Mouse (Mus musculus) MEL (cell line): ENCODE results near the gene Il17ra. TPM values are rescaled to one million over a fixed set of nuclear protein-coding genes. Genes with fewer than 3 reads are reported as not detected.

Source experiments
- DNase-seq: peaks from one replicate; pipeline ENCODE4 v3.0.0; 2011; ENCODE audit warnings: low read depth, low spot score
- H3K27ac ChIP-seq: 2 replicates; pipeline ENCODE4 v1.5.1; 2012; ENCODE audit warnings: low read depth, mild to moderate bottlenecking, control low read depth, low read length, moderate library complexity; ENCODE audit not compliant: control insufficient read depth
- H3K27me3 ChIP-seq, 2 experiments: fragments of 150-350 bp in 1 of 2; sonication (generic) in 1 of 2; 2 replicates each; pipeline ENCODE4 v1.6.1; 2012; ENCODE audit warnings: low read length in 2 of 2, mild to moderate bottlenecking in 2 of 2, improper control_type of control experiment in 1 of 2, moderate library complexity in 1 of 2; ENCODE audit not compliant: insufficient read depth in 2 of 2, control insufficient read depth in 1 of 2
- H3K36me3 ChIP-seq, 2 experiments: 2 replicates each; pipeline ENCODE4 v1.6.1; 2012 to 2014; ENCODE audit warnings: low read length in 2 of 2, improper control_type of control experiment in 1 of 2, inconsistent platforms in 1 of 2, mild to moderate bottlenecking in 1 of 2; ENCODE audit not compliant: insufficient read depth in 2 of 2, control insufficient read depth in 1 of 2
- H3K4me1 ChIP-seq, 2 experiments: fragments of 150-350 bp in 1 of 2; sonication (generic) in 1 of 2; 2 replicates each; pipeline ENCODE4 v1.6.1; 2012; ENCODE audit warnings: low read length in 2 of 2, improper control_type of control experiment in 1 of 2, mild to moderate bottlenecking in 1 of 2; ENCODE audit not compliant: insufficient read depth in 2 of 2, control insufficient read depth in 1 of 2
- H3K4me3 ChIP-seq, 2 experiments: fragments of 150-350 bp in 1 of 2; sonication (generic) in 1 of 2; 2 replicates each; pipeline ENCODE4 v1.5.1; 2012; ENCODE audit warnings: low read depth in 2 of 2, low read length in 2 of 2, mild to moderate bottlenecking in 2 of 2, moderate library complexity in 2 of 2, control low read depth in 1 of 2, improper control_type of control experiment in 1 of 2; ENCODE audit not compliant: control insufficient read depth in 1 of 2, insufficient read depth in 1 of 2
- H3K79me2 ChIP-seq: 2 replicates; pipeline ENCODE4 v1.6.1; 2012; ENCODE audit warnings: mild to moderate bottlenecking, low read length, moderate library complexity; ENCODE audit not compliant: control insufficient read depth, poor library complexity, insufficient read depth
- H3K9ac ChIP-seq: 2 replicates; pipeline ENCODE4 v1.6.1; 2012; ENCODE audit warnings: low read depth, mild to moderate bottlenecking, control low read depth, low read length, moderate library complexity; ENCODE audit not compliant: control insufficient read depth, poor library complexity, severe bottlenecking
- H3K9me3 ChIP-seq: fragments of 150-350 bp; sonication (generic); replicated peaks from 2 replicates; pipeline ENCODE4 v1.6.1; 2012; ENCODE audit warnings: mild to moderate bottlenecking, low read length, improper control_type of control experiment, moderate library complexity; ENCODE audit not compliant: insufficient read depth
- CHD1 ChIP-seq: IDR thresholded peaks from 2 replicates; pipeline ENCODE4 v1.6.1; 2012; ENCODE audit warnings: low read depth, mild to moderate bottlenecking, inconsistent platforms, low read length, improper control_type of control experiment
- ELF1 ChIP-seq: IDR thresholded peaks from 2 replicates; pipeline ENCODE4 v1.6.1; 2014; ENCODE audit warnings: low read depth, mild to moderate bottlenecking, inconsistent platforms, low read length, improper control_type of control experiment, moderate library complexity
- EP300 ChIP-seq, 2 experiments: IDR thresholded peaks; 2 replicates each; pipeline ENCODE4 v1.6.1; 2011; ENCODE audit warnings: improper control_type of control experiment in 2 of 2, low read length in 2 of 2, low read depth in 1 of 2, mild to moderate bottlenecking in 1 of 2
- ETS1 ChIP-seq: IDR thresholded peaks from 2 replicates; pipeline ENCODE4 v1.6.1; 2012; ENCODE audit warnings: low read depth, mild to moderate bottlenecking, inconsistent platforms, low read length, improper control_type of control experiment, moderate library complexity
- HCFC1 ChIP-seq: IDR thresholded peaks from 2 replicates; pipeline ENCODE4 v1.6.1; 2012; ENCODE audit warnings: low read depth, mild to moderate bottlenecking, inconsistent platforms, low read length, improper control_type of control experiment, moderate library complexity
- KAT2A ChIP-seq: conservative IDR thresholded peaks from 2 replicates; pipeline ENCODE4 v1.6.1; 2012; ENCODE audit warnings: low read depth, low read length, improper control_type of control experiment, inconsistent platforms
- MAFK ChIP-seq: IDR thresholded peaks from 2 replicates; pipeline ENCODE4 v1.6.1; 2011; ENCODE audit warnings: low read depth, mild to moderate bottlenecking, low read length, improper control_type of control experiment, borderline replicate concordance
- MAX ChIP-seq: IDR thresholded peaks from 2 replicates; pipeline ENCODE4 v1.6.1; 2011; ENCODE audit warnings: low read length, improper control_type of control experiment
- MAZ ChIP-seq: IDR thresholded peaks from 2 replicates; pipeline ENCODE4 v1.6.1; 2012; ENCODE audit warnings: low read depth, mild to moderate bottlenecking, inconsistent platforms, low read length, improper control_type of control experiment
- MXI1 ChIP-seq: IDR thresholded peaks from 2 replicates; pipeline ENCODE4 v1.6.1; 2011; ENCODE audit warnings: mild to moderate bottlenecking, low read depth, low read length, improper control_type of control experiment
- NELFE ChIP-seq: IDR thresholded peaks from 2 replicates; pipeline ENCODE4 v1.6.1; 2011; ENCODE audit warnings: low read depth, low read length, improper control_type of control experiment
- NRF1 ChIP-seq: IDR thresholded peaks from 2 replicates; pipeline ENCODE4 v1.6.1; 2014; ENCODE audit warnings: low read depth, mild to moderate bottlenecking, inconsistent platforms, low read length, improper control_type of control experiment, moderate library complexity; ENCODE audit not compliant: poor library complexity, insufficient read depth, severe bottlenecking
- POLR2A ChIP-seq, 2 experiments: IDR thresholded peaks; 2 replicates each; pipeline ENCODE4 v1.6.1; 2011 to 2012; ENCODE audit warnings: low read length in 2 of 2, mild to moderate bottlenecking in 2 of 2, control low read depth in 1 of 2, improper control_type of control experiment in 1 of 2, low read depth in 1 of 2, moderate library complexity in 1 of 2; ENCODE audit not compliant: control insufficient read depth in 1 of 2, insufficient read depth in 1 of 2, poor library complexity in 1 of 2
- POLR2AphosphoS2 ChIP-seq: IDR thresholded peaks from 2 replicates; pipeline ENCODE4 v1.6.1; 2011; ENCODE audit warnings: low read length, improper control_type of control experiment
- RAD21 ChIP-seq: IDR thresholded peaks from 2 replicates; pipeline ENCODE4 v1.6.1; 2011; ENCODE audit warnings: mild to moderate bottlenecking, low read depth, low read length, improper control_type of control experiment
- RCOR1 ChIP-seq: IDR thresholded peaks from 2 replicates; pipeline ENCODE4 v1.6.1; 2012; ENCODE audit warnings: low read depth, mild to moderate bottlenecking, inconsistent platforms, low read length, improper control_type of control experiment
- SIN3A ChIP-seq: IDR thresholded peaks from 2 replicates; pipeline ENCODE4 v1.6.1; 2012; ENCODE audit warnings: low read length, improper control_type of control experiment, inconsistent platforms
- SMC3 ChIP-seq: IDR thresholded peaks from 2 replicates; pipeline ENCODE4 v1.6.1; 2011; ENCODE audit warnings: low read depth, low read length, improper control_type of control experiment
- TBP ChIP-seq: IDR thresholded peaks from 2 replicates; pipeline ENCODE4 v1.8.0; 2011; ENCODE audit warnings: low read depth, low read length, improper control_type of control experiment
- TCF12 ChIP-seq: IDR thresholded peaks from 2 replicates; pipeline ENCODE4 v1.6.1; 2014; ENCODE audit warnings: low read depth, mild to moderate bottlenecking, inconsistent platforms, low read length, improper control_type of control experiment, moderate library complexity
- USF1 ChIP-seq: IDR thresholded peaks from 2 replicates; pipeline ENCODE4 v1.6.1; 2014; ENCODE audit warnings: low read depth, mild to moderate bottlenecking, inconsistent platforms, low read length, improper control_type of control experiment, moderate library complexity
- USF2 ChIP-seq, 2 experiments: IDR thresholded peaks; 2 replicates each; pipeline ENCODE4 v1.6.1; 2011 to 2012; ENCODE audit warnings: improper control_type of control experiment in 2 of 2, low read length in 2 of 2, borderline replicate concordance in 1 of 2, inconsistent platforms in 1 of 2, low read depth in 1 of 2, mild to moderate bottlenecking in 1 of 2; ENCODE audit not compliant: insufficient read depth in 1 of 2
- ZMIZ1 ChIP-seq: IDR thresholded peaks from 2 replicates; pipeline ENCODE4 v1.6.1; 2012; ENCODE audit warnings: low read depth, mild to moderate bottlenecking, inconsistent platforms, low read length, improper control_type of control experiment, moderate library complexity
- ZNF384 ChIP-seq: IDR thresholded peaks from 2 replicates; pipeline ENCODE4 v1.6.1; 2012; ENCODE audit warnings: low read depth, mild to moderate bottlenecking, inconsistent platforms, low read length, improper control_type of control experiment
- polyA plus RNA-seq, 2 experiments: library from polyadenylated mRNA; stranded (reverse) in 1 of 2; unstranded in 1 of 2; fragments of >175 nt in 1 of 2; fragments of >200 nt in 1 of 2; gene quantifications; 2 replicates each; pipeline versions ENCODE4 v1.2.1 to v1.2.4; 2012; ENCODE audit warnings: low replicate concordance in 2 of 2, low read depth in 1 of 2; ENCODE audit not compliant: insufficient read length in 2 of 2, insufficient read depth in 1 of 2, missing spikeins in 1 of 2
- total RNA-seq: library from RNA; depleted of rRNA; stranded (reverse); fragments of 300-350 nt; gene quantifications from 2 replicates; pipeline ENCODE4 v1.2.3, GENCODE M21; 2012

The Il17ra gene
- total and polyA plus RNA-seq, 3 experiments, result 18.0 to 43.3 TPM; not detected in 1

DNA sequence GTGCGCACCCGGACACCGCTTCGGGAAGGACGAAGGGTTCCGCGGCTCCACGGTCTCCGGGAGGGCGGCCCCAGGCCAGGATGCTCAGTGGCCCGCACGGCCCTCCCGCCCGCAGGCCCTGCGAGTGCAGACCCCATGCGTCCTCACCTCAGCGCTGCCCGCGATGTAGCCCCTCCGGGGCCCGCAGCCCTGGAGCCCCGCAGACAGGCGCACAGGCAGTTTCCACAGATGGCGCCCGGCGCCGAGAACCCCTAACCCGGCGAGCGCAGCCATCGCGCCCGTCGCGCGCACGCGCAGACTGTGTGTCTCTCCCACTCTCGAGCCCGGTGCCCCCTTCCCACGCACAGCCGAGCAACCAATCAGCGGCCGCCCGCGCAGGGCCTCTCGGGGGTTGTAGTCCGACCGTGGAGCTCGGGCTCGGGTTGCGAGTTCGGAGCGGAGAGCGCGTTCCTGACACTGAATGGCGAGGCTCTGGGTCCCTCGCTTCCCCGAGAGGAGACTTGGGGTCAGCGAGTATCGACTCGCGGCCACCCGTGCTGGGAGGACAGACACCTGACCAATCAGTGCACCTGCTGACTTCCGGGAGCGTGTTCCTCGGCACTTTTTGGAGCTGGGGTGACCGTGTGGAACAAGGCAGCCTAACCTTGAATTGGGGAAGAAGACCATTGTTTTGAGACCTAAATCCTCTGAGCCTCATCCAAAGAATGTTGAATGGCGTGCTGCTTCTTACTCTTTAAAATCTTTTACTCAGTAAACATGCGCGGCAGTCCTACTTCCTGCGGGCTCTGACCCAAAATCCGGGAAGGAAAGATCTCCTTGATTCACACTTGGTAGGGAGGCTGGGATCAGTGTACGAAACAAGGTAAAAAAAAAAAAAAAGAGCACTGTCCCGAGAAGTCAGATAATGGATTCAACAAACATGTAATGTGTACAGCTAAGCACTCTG lies 68.2 kb downstream of the Il17ra start, which contains the start of gene Hdhd5:
Gene Hdhd5 (minus strand): TSS at position 300 of the 946 bp plus-strand sequence.
- Histone ChIP-seq H3K79me2 (peaks cover 9% of the 10 kb centered on the region), H3K4me3 (peak within 1 kb of the TSS; percentile 80 to 81), H3K9ac (peak within 1 kb of the TSS; percentile 77), H3K27ac (no peak within 1 kb of the TSS), H3K9me3 (no peaks in the 10 kb centered on the region), H3K36me3 (peaks cover 0 to 14% of the 10 kb centered on the region in 2 experiments; a peak in 2 of 4 replicates), H3K27me3 (no peaks in the 10 kb centered on the region; a peak in 1 of 4 replicates), H3K4me1 (peaks cover 2 to 15% of the 10 kb centered on the region in 2 experiments)
- peak; percentile 94 for DNase-seq
- TF ChIP-seq NELFE, result peak; percentile 92
- no peak for TF ChIP-seq MAFK
- TF ChIP-seq POLR2AphosphoS2, result peak; percentile 86
- TF ChIP-seq TBP, result 0 out of 2 replicates have a peak, but pooled peaks have one; percentile 17
- TF ChIP-seq RAD21, result no peak
- no peak; the same call in 1 of the 2 replicates for TF ChIP-seq CHD1
- TF ChIP-seq HCFC1, result peak; percentile 97
- TF ChIP-seq USF1, result peak; percentile 54; the same call in 1 of the 2 replicates
- peak; percentile 70 for TF ChIP-seq SIN3A
- peak; percentile 88 for TF ChIP-seq NRF1
- no peak for TF ChIP-seq SMC3
- TF ChIP-seq ELF1, result peak; percentile 77
- 0 out of 2 replicates have a peak, but pooled peaks have one; percentile 22 for TF ChIP-seq ETS1
- TF ChIP-seq MAZ, result peak; percentile 89; the same call in 1 of the 2 replicates
- TF ChIP-seq TCF12, result peak; percentile 67
- no peak for TF ChIP-seq USF2 (IDR thresholded peaks at IDR 0.05; ENCODE audit: borderline replicate concordance in 1 of 2, insufficient read depth in 1 of 2, low read depth in 1 of 2, low read length in 2 of 2)
- peak; percentile 59; the same call in 1 of the 2 replicates for TF ChIP-seq ZMIZ1
- TF ChIP-seq MXI1, result peak; percentile 62; the same call in 1 of the 2 replicates
- peak; percentile 39; the same call in 1 of the 2 replicates for TF ChIP-seq RCOR1
- TF ChIP-seq POLR2A (IDR thresholded peaks at IDR 0.05; ENCODE audit: control insufficient read depth in 1 of 2, insufficient read depth in 1 of 2, low read depth in 1 of 2, low read length in 2 of 2, poor library complexity in 1 of 2), result peak; percentile 93 to 94
- TF ChIP-seq EP300 (IDR thresholded peaks at IDR 0.05; ENCODE audit: low read depth in 1 of 2, low read length in 2 of 2), result 0 out of 4 replicates have a peak, but pooled peaks of 1 of the 2 experiments have one; percentile 27
- TF ChIP-seq MAX, result peak; percentile 63
- peak; percentile 47; the same call in 1 of the 2 replicates for TF ChIP-seq ZNF384
- TF ChIP-seq KAT2A, result peak; percentile 76
